Mouse (Mus musculus): ENCODE measurements around the gene 1700028K03Rik.

1700028K03Rik gene

DNA sequence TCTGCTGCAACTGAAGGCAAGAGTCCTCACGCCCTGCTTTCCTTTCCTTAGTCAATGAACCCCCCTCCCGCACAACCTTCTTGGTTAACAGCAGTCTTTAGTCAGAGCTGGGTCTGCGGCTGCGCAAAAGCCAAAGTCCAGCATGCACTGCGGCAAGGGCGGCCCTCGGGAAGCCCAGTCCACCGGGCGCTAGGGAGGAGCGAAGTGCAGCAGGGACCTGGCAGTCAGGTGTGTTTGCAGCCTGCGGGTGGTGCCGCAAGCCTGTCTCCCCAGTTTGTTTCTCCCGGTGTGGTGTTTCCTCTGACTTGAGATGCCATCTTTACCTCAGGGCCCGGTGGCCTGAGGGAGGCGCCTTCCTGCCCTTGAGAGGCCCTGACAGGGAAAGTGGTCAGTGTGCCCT is at the start of gene 1700028K03Rik:
Gene 1700028K03Rik (plus strand): TSS at position 129 of the 400 bp plus-strand sequence.
- DNase-seq (ENCODE audit: low spot score in 2 of 2), result no peak

DNA sequence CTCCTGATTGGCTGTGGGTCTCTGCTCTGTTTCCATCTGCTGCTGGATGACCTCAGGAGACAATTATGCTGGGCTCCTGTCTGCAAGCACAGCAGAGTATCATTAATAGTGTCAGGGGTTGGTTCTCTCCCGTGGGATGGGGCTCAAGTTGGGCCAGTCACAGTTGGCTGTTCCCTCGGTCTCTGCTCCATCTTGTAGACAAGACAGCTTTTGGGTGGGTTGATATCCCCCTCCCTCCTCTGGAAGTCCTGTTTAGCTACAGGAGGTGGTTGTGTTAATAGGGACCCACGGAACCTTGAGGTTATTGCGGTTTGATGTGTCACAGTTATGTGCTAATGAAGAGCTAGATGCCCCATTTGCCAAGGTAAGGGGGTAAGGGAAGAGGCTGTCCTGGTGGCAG is 45.5 kb upstream of the 1700028K03Rik start:
- no peak for DNase-seq (ENCODE audit: low spot score in 2 of 2)

- no peak for DNase-seq (ENCODE audit: low spot score in 2 of 2)
Measured at GRCm38 (mm10) chr5:107491036-107491435, 43.5 kb upstream of the 1700028K03Rik start.

GRCm38 (mm10) chr5:107492471-107492870 is 42.0 kb upstream of the 1700028K03Rik start:
- DNase-seq (ENCODE audit: low spot score in 2 of 2), result no peak

DNA sequence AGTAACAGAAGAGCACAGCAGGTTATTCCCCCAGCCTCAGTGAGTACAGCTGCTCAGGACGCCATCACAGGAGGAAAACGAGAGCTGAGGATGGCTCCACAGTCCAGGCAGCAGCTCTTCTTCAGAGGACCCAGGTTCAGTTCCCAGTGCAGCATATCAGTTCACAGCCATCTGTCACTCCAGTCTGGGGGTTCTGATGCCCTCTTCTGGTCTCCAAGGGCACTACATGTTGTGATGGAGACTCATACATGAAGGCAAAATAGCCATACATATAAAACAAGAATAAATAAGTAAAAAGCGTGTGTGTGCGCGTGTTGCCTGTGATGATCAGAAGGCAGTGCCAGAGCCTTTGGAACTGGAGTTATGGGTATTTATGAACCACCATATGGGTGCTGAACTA is 39.8 kb upstream of the 1700028K03Rik start:
- DNase-seq (ENCODE audit: low spot score in 2 of 2), result no peak

GRCm38 (mm10) chr5:107496047-107496446 is 38.5 kb upstream of the 1700028K03Rik start:
- DNase-seq (ENCODE audit: low spot score in 2 of 2), result no peak

- peak in 1 of 2 experiments; percentile 27 for DNase-seq (ENCODE audit: low spot score in 2 of 2)
Measured at GRCm38 (mm10) chr5:107497519-107498501, 36.7 kb upstream of the 1700028K03Rik start.

DNA sequence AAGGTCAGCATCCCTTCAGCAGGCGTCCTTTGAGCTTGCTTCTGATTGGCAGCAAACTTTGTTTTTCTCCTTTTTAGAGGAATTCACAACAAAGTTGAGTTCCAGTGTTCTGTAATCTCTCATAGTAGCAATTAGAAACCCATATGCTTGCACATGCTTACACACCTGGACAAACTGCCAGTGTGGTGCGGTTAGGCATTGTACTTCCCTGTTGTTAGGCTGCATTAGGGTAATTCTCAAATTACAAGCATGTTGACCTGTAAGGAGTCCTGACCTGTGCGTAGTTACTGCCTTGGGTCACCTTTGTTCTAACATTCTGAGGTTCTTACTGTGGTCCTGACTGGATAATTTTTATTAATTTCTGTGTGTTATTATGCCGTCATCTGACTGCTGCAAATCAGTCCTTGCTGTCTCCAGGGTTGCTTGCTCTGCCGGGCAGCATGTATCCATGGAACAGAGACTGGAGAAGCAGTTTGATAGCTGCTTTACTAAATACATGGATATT is 35.7 kb upstream of the 1700028K03Rik start:
- no peak for DNase-seq (ENCODE audit: low spot score in 2 of 2)

DNA sequence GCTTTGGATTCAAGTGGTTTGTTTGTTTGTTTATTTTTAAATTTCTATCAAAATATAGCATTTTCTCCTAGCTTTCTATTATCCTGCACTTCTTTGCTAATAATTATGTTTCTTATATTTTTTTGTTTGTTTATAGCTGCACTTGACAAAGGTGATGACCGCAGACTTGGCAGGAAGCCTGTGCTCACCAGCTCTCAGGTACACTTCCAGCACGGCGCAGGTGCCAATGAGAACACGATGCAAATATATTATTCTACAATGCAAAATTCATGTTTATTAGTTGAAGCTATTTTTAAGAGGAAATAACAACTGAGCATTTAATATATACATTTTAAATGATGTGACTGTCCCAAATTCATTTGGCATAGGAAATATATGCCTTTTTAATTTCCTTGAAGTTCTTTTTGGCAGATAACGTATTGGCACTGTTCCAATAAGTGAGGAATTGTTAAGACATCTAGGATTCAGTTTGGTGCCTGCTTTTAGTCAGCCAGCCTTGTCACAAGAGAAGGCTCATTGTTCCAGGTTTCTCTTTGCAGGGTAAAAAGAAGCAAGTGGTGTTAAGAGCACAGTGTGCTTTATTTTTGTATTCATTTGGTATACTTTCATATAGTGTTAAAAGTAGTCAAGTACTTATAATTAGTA is 34.5 kb upstream of the 1700028K03Rik start:
- DNase-seq (ENCODE audit: low spot score in 2 of 2), result no peak

DNA sequence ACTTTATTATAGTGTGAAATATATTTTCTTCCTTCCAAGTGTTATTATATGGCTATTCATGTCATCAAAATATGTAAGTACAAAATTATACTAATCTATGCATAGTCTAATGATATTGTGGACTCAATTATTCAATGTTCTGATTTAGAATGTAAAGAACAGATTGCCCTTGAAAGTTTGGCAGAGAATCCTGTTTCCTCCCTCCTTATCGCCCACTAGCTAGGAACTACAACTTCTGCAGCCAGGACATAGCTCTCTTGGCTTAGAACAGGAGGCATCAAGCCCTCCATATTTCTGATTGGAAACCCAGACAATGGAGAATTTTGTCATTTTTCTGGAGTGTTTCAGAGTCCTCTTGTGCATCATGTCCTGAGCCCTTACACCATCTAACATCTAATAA is 33.8 kb upstream of the 1700028K03Rik start:
- no peak for DNase-seq (ENCODE audit: low spot score in 2 of 2)

DNA sequence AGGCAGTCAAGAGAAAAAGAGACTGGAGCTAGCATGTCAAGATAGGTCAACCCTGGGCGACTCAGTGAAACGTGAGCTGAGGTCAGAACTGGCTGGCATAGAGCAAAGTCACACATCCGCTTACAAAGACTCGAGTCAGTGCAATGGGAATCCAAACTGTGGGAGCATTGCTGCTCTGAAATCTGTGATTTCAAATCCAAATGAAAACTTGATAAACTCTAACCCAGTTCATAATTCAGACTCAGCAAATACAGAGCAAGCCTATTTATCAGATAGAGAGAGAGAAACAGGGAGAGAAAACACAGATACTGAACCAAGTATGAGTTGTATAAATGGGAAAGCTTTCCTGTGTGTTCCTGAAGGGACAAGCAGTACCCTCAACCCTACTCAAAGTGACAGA is 27.2 kb upstream of the 1700028K03Rik start, which contains the start of gene Gm42669:
Gene Gm42669 (plus strand): TSS at position 301 of the 400 bp plus-strand sequence.
- no peak for DNase-seq (ENCODE audit: low spot score in 2 of 2)

- no peak for DNase-seq (ENCODE audit: low spot score in 2 of 2)
Measured at GRCm38 (mm10) chr5:107510503-107510902, 24.0 kb upstream of the 1700028K03Rik start.

- DNase-seq (ENCODE audit: low spot score in 2 of 2), result no peak
Measured at GRCm38 (mm10) chr5:107511326-107511725, 23.2 kb upstream of the 1700028K03Rik start.

DNA sequence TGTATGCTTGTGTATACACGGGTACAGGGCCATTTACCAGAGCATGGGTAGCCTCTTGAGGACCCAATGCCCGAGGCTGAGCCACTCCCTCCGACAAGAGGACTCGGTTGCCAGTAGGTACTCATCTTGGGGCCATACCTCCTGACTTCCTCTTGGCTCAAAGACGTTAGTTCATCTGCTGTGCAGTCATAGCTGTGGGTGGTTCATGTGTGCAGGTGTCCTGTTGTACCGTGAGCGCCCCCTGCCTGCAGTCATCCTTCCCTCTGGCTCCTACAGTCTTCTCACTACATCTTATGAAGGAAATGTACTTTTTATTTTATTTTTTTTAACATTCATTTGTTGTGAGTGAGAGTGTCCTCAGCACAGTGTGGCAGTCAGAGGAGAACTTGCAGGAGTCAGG is 20.9 kb upstream of the 1700028K03Rik start:
- peak; percentile 78 to 92 for DNase-seq (ENCODE audit: low spot score in 2 of 2)

GRCm38 (mm10) chr5:107515453-107515852 is 19.1 kb upstream of the 1700028K03Rik start:
- no peak for DNase-seq (ENCODE audit: low spot score in 2 of 2)

DNA sequence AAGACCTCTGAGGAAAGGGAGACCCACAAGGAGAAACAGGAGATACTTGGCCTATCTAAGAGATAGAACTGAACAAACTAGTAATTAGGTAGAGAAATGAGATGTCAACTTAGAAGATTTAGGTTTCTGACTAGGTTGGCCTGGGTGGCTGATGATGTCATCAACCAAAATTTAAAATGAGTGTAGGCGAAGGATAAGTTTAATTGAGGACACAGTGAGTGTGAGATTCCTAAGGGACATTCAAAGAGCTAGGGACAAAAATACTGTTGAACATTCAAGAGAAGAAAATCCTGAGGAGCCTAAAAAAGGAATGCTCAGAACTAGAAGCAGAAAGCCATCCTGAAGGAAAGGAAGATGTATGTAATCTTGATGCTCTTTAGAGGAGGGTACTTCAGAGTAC is 18.4 kb upstream of the 1700028K03Rik start:
- DNase-seq (ENCODE audit: low spot score in 2 of 2), result no peak

DNA sequence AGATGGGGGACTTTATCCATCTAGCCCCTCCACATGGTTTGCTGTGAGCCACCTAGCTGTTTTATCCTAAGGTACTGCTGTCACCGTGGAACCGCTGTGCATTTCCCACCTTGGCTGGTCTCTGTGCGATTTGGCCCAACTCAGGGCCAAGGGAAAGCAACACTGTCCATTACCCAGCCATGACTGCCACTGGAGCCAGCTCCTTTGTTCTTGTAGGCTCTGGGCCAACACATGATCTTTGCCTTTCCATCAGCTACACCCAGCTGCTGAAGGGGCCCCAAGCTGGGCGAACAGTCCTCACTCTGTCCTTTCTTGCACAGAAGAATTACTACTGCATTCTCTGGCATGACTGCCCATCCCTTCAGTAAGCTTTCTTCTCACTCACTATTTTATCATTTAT is 15.9 kb upstream of the 1700028K03Rik start:
- no peak for DNase-seq (ENCODE audit: low spot score in 2 of 2)

GRCm38 (mm10) chr5:107521386-107521785 is 13.1 kb upstream of the 1700028K03Rik start:
- DNase-seq (ENCODE audit: low spot score in 2 of 2), result no peak

- no peak for DNase-seq (ENCODE audit: low spot score in 2 of 2)
Measured at GRCm38 (mm10) chr5:107521897-107522296, 12.6 kb upstream of the 1700028K03Rik start.

DNA sequence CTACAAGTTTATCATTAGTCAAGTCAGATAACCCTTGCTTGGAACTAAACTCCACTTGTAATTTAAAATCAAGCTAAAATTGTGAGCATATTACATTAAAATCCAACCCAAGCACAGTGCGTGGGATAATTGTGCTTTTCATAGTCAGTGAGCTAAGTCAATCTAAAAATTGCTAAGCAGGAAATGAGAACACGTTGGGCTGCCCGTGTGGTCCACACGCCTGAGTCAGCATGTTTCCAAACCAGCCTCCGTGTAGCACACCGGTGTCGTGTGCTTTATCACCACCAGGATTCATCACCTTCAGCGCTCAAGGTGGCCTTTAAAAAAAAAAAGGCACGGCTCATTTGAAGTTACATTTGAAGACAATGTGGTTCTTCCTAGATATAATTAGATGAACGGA is 10.2 kb upstream of the 1700028K03Rik start:
- DNase-seq (ENCODE audit: low spot score in 2 of 2), result no peak

DNA sequence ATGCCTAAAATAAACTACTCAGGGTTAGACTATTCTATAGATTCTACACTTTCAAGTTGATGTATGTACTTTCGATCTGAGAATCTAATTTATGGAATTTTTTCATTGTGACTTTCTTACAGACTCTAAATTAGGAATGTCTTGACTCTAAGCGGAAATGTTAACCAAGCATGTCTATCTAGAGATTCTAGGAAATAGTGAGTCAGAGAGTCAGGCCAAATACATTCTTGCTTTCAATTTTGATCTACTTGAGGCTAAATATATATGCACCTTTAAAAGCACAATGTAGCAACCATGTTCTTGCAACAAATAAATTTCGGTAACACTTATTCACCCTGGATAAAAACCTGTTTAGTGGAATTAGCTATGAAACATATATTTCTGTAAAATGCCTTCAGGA is 5.7 kb upstream of the 1700028K03Rik start:
- no peak for DNase-seq (ENCODE audit: low spot score in 2 of 2)

GRCm38 (mm10) chr5:107533590-107533989 is 919 bp upstream of the 1700028K03Rik start:
- DNase-seq (ENCODE audit: low spot score in 2 of 2), result no peak

DNA sequence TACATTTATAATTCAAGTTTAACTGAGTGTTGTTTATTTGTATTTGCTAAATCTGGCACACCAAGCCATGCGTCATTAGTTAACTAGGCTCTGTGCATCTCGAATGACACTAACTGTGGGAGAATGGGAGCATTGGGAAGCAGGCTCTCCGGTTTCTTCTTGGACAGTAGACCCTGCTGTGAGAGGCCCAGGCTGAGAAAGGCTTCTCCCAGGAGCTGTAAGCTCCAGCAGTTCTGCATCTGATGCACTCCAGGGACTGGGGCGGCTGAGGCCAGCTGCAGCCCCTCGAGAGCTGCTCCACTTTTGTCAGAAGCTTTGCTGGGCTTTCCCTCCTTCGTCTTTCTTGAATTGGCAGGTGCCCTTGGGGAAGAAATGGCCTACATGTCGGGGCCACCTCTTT is 7.2 kb downstream of the 1700028K03Rik start:
- DNase-seq (ENCODE audit: low spot score in 2 of 2), result no peak

Measured in thymus, postnatal 10 days (tissue).